Mouse (Mus musculus): ENCODE measurements around the gene Rgs14. TPM values are rescaled to one million over a fixed set of nuclear protein-coding genes. Genes with fewer than 3 reads are reported as not detected.

Gene Rgs14
- total RNA-seq, 2 experiments from 2014 or later = 1.0 to 1.1 TPM

DNA sequence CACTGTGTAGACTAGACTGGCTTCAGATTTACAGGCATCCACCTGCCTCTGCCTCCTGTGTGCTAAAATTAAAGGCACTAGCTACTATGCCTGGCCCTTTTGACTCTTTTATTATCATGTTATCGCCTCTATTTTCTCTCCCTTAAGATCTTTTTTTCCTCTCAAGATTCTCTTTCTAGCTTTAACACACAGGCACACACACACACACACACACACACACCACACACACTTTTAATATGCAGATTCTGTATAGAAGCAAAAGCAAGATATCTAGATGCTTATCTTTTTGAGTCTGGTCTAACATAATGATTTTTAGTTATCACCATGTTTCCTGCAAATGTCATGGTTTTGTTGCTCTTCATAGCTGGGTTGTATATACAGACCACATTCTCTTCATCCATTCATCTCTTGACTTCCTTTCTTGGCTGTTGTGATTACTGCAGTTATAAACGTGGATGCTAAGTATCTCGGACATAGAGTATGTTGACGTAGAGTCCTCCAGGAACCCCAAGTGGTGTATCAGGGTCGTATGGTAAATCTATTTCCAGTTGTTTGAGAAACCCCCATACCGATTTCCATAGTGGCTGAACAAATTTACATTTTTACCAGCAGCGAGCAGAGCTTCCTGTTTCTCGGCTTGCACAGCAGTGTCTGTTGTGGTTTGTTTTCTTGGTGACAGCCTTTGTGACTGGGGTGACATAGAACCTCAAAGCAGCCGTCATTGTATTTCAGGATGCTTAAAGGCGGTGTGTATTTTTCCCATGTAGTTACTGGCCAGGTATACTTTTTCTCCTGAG, 62.6 kb downstream of the Rgs14 start:
- no peak for DNase-seq (ENCODE audit: low spot score in 2 of 2)

Other genes starting within 250 kb of the Rgs14 start
- not detected for gene Gm17617, start 236.2 kb upstream of the Rgs14 start, total RNA-seq (2021)
- 10 to 100 TPM; 35.8 to 39.6 TPM for gene Fgfr4, start 217.1 kb upstream of the Rgs14 start, total RNA-seq (2021)
- 100 to 1,000 TPM; 168 to 172 TPM for gene Nsd1, start 159.9 kb upstream of the Rgs14 start, total RNA-seq (2021)
- gene Prelid1, start 49.2 kb upstream of the Rgs14 start, total RNA-seq (2021) = 100 to 1,000 TPM; 190 to 193 TPM
- gene Rab24, start 47.8 kb upstream of the Rgs14 start, total RNA-seq (2021) = 10 to 100 TPM; 79.8 to 86.9 TPM
- 10 to 100 TPM; 16.2 to 18.0 TPM for gene Mxd3, start 39.9 kb upstream of the Rgs14 start, total RNA-seq (2021)
- gene Lman2, start 6.9 kb upstream of the Rgs14 start, total RNA-seq (2021) = 100 to 1,000 TPM; 105 to 114 TPM
- gene Slc34a1, start 28.5 kb downstream of the Rgs14 start, total RNA-seq (2021) = 100 to 1,000 TPM in 1 of 2 experiments, 1 to 10 TPM in 1; 3.5 to 132 TPM
- not detected for gene Pfn3, start 45.5 kb downstream of the Rgs14 start, total RNA-seq (2021)
- 10 to 100 TPM in 1 of 2 experiments, 1 to 10 TPM in 1; 1.3 to 36.6 TPM for gene F12, start 57.1 kb downstream of the Rgs14 start, total RNA-seq (2021)
- gene Grk6, start 75.3 kb downstream of the Rgs14 start, total RNA-seq (2021) = 10 to 100 TPM; 54.3 to 56.7 TPM
- 1 to 10 TPM; 6.4 to 8.0 TPM for gene Prr7, start 94.5 kb downstream of the Rgs14 start, total RNA-seq (2021)
- 10 to 100 TPM; 56.4 to 75.6 TPM for gene Dbn1, start 118.4 kb downstream of the Rgs14 start, total RNA-seq (2021)
- gene Pdlim7, start 143.9 kb downstream of the Rgs14 start, total RNA-seq (2021) = 10 to 100 TPM; 44.5 to 47.1 TPM
- 1 to 10 TPM; 2.6 to 4.7 TPM for gene Dok3, start 159.6 kb downstream of the Rgs14 start, total RNA-seq (2021)
- 10 to 100 TPM; 54.0 to 57.4 TPM for gene Ddx41, start 166.9 kb downstream of the Rgs14 start, total RNA-seq (2021)
- gene Fam193b, start 201.4 kb downstream of the Rgs14 start, total RNA-seq (2021) = 10 to 100 TPM; 61.6 to 76.7 TPM
- 100 to 1,000 TPM; 167 to 169 TPM for gene Tmed9, start 204.0 kb downstream of the Rgs14 start, total RNA-seq (2021)
- gene B4galt7, start 230.2 kb downstream of the Rgs14 start, total RNA-seq (2021) = 10 to 100 TPM; 16.5 to 18.8 TPM